Comparison of ENCODE assay signal across 9 mouse cellular contexts in genomic region chr2:62047504-62048005, GRCm38 (mm10). TPM values are rescaled to one million over a fixed set of nuclear protein-coding genes. Genes with fewer than 3 reads are reported as not detected.
DNase-seq lines count a peak whose midpoint lies in the region; ATAC-seq and TF ChIP-seq lines count a peak whose summit lies in the region.
"Had no signal": no experiment of that assay in that cellular context is flagged by ENCODE, and none has a peak within 500 bp of the region (broad histone marks: within the 10 kb centered on the region; RNA-seq: fewer than 3 reads in every experiment).

No protein-coding gene starts in this region.

- H3K4me3 ChIP-seq in lung, embryonic 14.5 days (ENCODE audit: low read depth, low read length): peak overlapping the region; percentile 36
- H3K4me3 ChIP-seq in neural tube, embryonic 12.5 days: peak overlapping the region; percentile 48

- 2% methylated on average over 14 of the region's 14 CpGs for WGBS in lung, embryonic 14.5 days
- under 1% methylated on average over 14 of the region's 14 CpGs for WGBS in neural tube, embryonic 12.5 days

- no peaks in the 10 kb centered on the region for H3K9me3 ChIP-seq in lung, embryonic 14.5 days (ENCODE audit: low read depth, low read length)
- no peaks in the 10 kb centered on the region for H3K9me3 ChIP-seq in neural tube, embryonic 12.5 days

- H3K27me3 ChIP-seq in lung, embryonic 14.5 days (ENCODE audit: insufficient read depth, low read length): no peaks in the 10 kb centered on the region
- no peaks in the 10 kb centered on the region for H3K27me3 ChIP-seq in neural tube, embryonic 12.5 days (replicated peaks)

- TF ChIP-seq CTCF in lung, embryonic 14.5 days (IDR thresholded peaks at IDR 0.05; ENCODE audit: low read depth): no peak

- DNase-seq in lung, embryonic 14.5 days: peak; percentile 49
- no peak for DNase-seq in lung, postnatal 4 days
- DNase-seq in cerebellum, postnatal 4 days (ENCODE audit: low spot score in 2 of 2): peak; percentile 31 to 49
- DNase-seq in heart, postnatal 10 days: peak; percentile 9
- DNase-seq in left cerebral cortex, postnatal 10 days (ENCODE audit: extremely low spot score in 1 of 2, low spot score in 2 of 2): peak; percentile 62 to 63
- no peak for DNase-seq in thymus, postnatal 10 days (ENCODE audit: low spot score in 2 of 2)
- no peak for DNase-seq in urinary bladder, postnatal 10 days (ENCODE audit: low spot score)

- H3K9ac ChIP-seq in lung, embryonic 14.5 days: peak overlapping the region; percentile 42
- H3K9ac ChIP-seq in neural tube, embryonic 12.5 days: peak overlapping the region; percentile 65

- ATAC-seq in lung, embryonic 14.5 days (ENCODE audit: insufficient read depth): peak; percentile 85
- peak; percentile 90 for ATAC-seq in neural tube, embryonic 12.5 days (ENCODE audit: low FRiP score, low read depth)

- intact Hi-C loops in heart, postnatal 10 days (cut with DNase I): no loop called here
- intact Hi-C loops in left cerebral cortex, postnatal 10 days (cut with DNase I): no loop called here

- no peaks in the 10 kb centered on the region for H3K4me1 ChIP-seq in lung, embryonic 14.5 days (ENCODE audit: insufficient read depth)
- no peaks in the 10 kb centered on the region for H3K4me1 ChIP-seq in neural tube, embryonic 12.5 days

- peak overlapping the region; percentile 69 for H3K4me2 ChIP-seq in lung, embryonic 14.5 days
- peak overlapping the region; percentile 67 for H3K4me2 ChIP-seq in neural tube, embryonic 12.5 days (replicated peaks)

- H3K27ac ChIP-seq in lung, embryonic 14.5 days (ENCODE audit: low read depth): no peak overlapping the region
- H3K27ac ChIP-seq in neural tube, embryonic 12.5 days: peak overlapping the region; percentile 46; the same call in 1 of the 2 replicates

- no peaks in the 10 kb centered on the region for H3K36me3 ChIP-seq in lung, embryonic 14.5 days (ENCODE audit: insufficient read depth)
- no peaks in the 10 kb centered on the region for H3K36me3 ChIP-seq in neural tube, embryonic 12.5 days

RNA-seq across cellular contexts. Expression of gene Slc4a10, which starts 1.3 kb away (rescaled TPM):
- polyA plus RNA-seq in lung, embryonic 14.5 days (2014; fragmentation: Nextera tagmentation; extraction: Ambion mirVana): 0.16 TPM in 2 replicates
- total RNA-seq in heart, postnatal 10 days (2021): not detected
- 100 to 1,000 TPM; 142 to 153 TPM for total RNA-seq in left cerebral cortex, postnatal 10 days (2021)
- polyA plus RNA-seq in neural tube, embryonic 12.5 days (2016; fragmentation: Nextera tagmentation; extraction: Ambion mirVana): 1.3 and 1.4 TPM in 2 replicates
- polyA plus RNA-seq: spleen, adult 2 months had no signal

Comparison
In these comparisons a context has a peak if more than half of its experiments do, and no peak if none do; other contexts are left out.
1. DNase-seq: peak in lung, embryonic 14.5 days (single experiment), cerebellum, postnatal 4 days (2 of 2), heart, postnatal 10 days (2 of 2) and left cerebral cortex, postnatal 10 days (2 of 2); none in lung, postnatal 4 days (0 of 2), thymus, postnatal 10 days (0 of 2) and urinary bladder, postnatal 10 days (single experiment).
2. RNA of gene Slc4a10, which starts 1.3 kb away (total RNA-seq): 142 to 153 TPM in left cerebral cortex, postnatal 10 days; not detected in heart, postnatal 10 days; every median in the first group is over 100 times any median in the second.